In the genomic region with DNA sequence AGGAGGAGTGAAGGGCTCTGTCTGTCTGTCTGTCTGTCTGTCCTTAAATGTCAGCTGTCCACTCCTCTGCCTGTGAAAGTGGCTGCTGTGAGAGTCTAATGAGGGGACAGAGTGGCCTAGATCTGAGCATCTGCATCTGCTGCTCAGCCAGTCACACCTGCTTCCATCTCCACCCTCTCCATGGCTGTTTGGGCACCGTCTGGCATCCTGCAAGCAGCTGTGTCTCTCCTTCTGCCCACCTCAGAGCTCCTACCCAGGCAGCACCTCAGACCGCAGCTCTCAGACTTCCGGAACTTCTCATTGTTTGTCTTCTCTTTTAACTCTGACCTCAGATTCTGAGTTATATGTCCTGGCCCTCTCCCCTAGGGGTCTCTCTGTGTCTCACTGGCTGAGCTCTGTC, we compare ENCODE assay signal across 14 mouse cellular contexts.
DNase-seq lines count a peak whose midpoint lies in the region; ATAC-seq and TF ChIP-seq lines count a peak whose summit lies in the region.
"Had no signal": no experiment of that assay in that cellular context is flagged by ENCODE, and none has a peak within 500 bp of the region (broad histone marks: within the 10 kb centered on the region; RNA-seq: fewer than 3 reads in every experiment).

No protein-coding gene starts in this region.

- no peak overlapping the region for H3K4me3 ChIP-seq in heart, embryonic 13.5 days
- H3K4me3 ChIP-seq in forebrain, embryonic 14.5 days (ENCODE audit: low read depth, low read length) = no peak overlapping the region
- H3K4me3 ChIP-seq in myocyte = no peak overlapping the region
- no peak overlapping the region for H3K4me3 ChIP-seq in kidney, embryonic 14.5 days (ENCODE audit: low read length)
- H3K4me3 ChIP-seq: hindbrain, embryonic 15.5 days; neural tube, embryonic 15.5 days had no signal

- ATAC-seq in heart, embryonic 13.5 days (ENCODE audit: extremely low read depth, insufficient number of reproducible peaks, low FRiP score, low TSS enrichment) = no peak
- no peak for ATAC-seq in forebrain, embryonic 14.5 days
- no peak for ATAC-seq in kidney, embryonic 14.5 days (ENCODE audit: low FRiP score, low TSS enrichment)

- H3ac ChIP-seq in myocyte (ENCODE audit: control insufficient read depth, insufficient read length) = no peak overlapping the region

- no peak for TF ChIP-seq POLR2A in myocyte (IDR thresholded peaks at IDR 0.05; ENCODE audit: insufficient read length, low read depth)

- 58% methylated on average over 3 of the region's 3 CpGs for WGBS in heart, embryonic 13.5 days
- 54% methylated on average over 3 of the region's 3 CpGs for WGBS in forebrain, embryonic 14.5 days
- 48% methylated on average over 3 of the region's 3 CpGs for WGBS in kidney, embryonic 14.5 days

- DNase-seq in heart, adult 9 months (ENCODE audit: low spot score in 2 of 2) = no peak
- DNase-seq in CD4-positive helper T cell, adult 2 months (ENCODE audit: low read depth, low spot score) = peak; percentile 13
- DNase-seq in forebrain, embryonic 14.5 days (ENCODE audit: low spot score) = peak; percentile 32
- DNase-seq in layer of hippocampus, postnatal 36 days = no peak
- DNase-seq in adipocyte (ENCODE audit: low spot score) = no peak
- DNase-seq: gastrocnemius, postnatal 14 days; layer of hippocampus, adult 9-11 months; lung, adult 2 months; spleen, adult 18-20 months had no signal

- peaks cover 18% of the 10 kb centered on the region for H3K27me3 ChIP-seq in heart, embryonic 13.5 days (replicated peaks)
- H3K27me3 ChIP-seq in forebrain, embryonic 14.5 days (replicated peaks; ENCODE audit: control insufficient read depth, insufficient read depth, low read length) = no peaks in the 10 kb centered on the region
- peaks cover under 1% of the 10 kb centered on the region for H3K27me3 ChIP-seq in myocyte (ENCODE audit: control insufficient read depth, insufficient read depth, insufficient read length)
- H3K27me3 ChIP-seq in kidney, embryonic 14.5 days (ENCODE audit: control insufficient read depth, insufficient read depth, low read length) = peaks cover 33% of the 10 kb centered on the region
- H3K27me3 ChIP-seq: hindbrain, embryonic 15.5 days had no signal

- peak overlapping the region; percentile 54 for H3K27ac ChIP-seq in heart, embryonic 13.5 days (replicated peaks)
- H3K27ac ChIP-seq in forebrain, embryonic 14.5 days (ENCODE audit: low read depth, low read length) = peak overlapping the region; percentile 88
- no peak overlapping the region for H3K27ac ChIP-seq in kidney, embryonic 14.5 days (ENCODE audit: low read depth, low read length)
- H3K27ac ChIP-seq: neural tube, embryonic 15.5 days had no signal

- H3K79me2 ChIP-seq in myocyte (ENCODE audit: control insufficient read depth, insufficient read depth) = no peaks in the 10 kb centered on the region

- H3K9me3 ChIP-seq in heart, embryonic 13.5 days = no peaks in the 10 kb centered on the region
- no peaks in the 10 kb centered on the region for H3K9me3 ChIP-seq in forebrain, embryonic 14.5 days (replicated peaks; ENCODE audit: control insufficient read depth, low read length)
- no peaks in the 10 kb centered on the region for H3K9me3 ChIP-seq in kidney, embryonic 14.5 days (ENCODE audit: control insufficient read depth, low read length)
- H3K9me3 ChIP-seq: hindbrain, embryonic 15.5 days; neural tube, embryonic 15.5 days had no signal

- no peak overlapping the region for H3K4me2 ChIP-seq in heart, embryonic 13.5 days
- no peak overlapping the region for H3K4me2 ChIP-seq in forebrain, embryonic 14.5 days (ENCODE audit: low read length)
- H3K4me2 ChIP-seq in myocyte (ENCODE audit: low read depth) = no peak overlapping the region
- H3K4me2 ChIP-seq in kidney, embryonic 14.5 days (replicated peaks; ENCODE audit: low read depth, low read length) = no peak overlapping the region

- no peak overlapping the region for H3K9ac ChIP-seq in heart, embryonic 13.5 days
- H3K9ac ChIP-seq in forebrain, embryonic 14.5 days (ENCODE audit: low read length) = no peak overlapping the region
- H3K9ac ChIP-seq in kidney, embryonic 14.5 days (ENCODE audit: low read depth, low read length) = no peak overlapping the region
- H3K9ac ChIP-seq: hindbrain, embryonic 15.5 days; neural tube, embryonic 15.5 days had no signal

- no peaks in the 10 kb centered on the region for H3K36me3 ChIP-seq in heart, embryonic 13.5 days
- no peaks in the 10 kb centered on the region for H3K36me3 ChIP-seq in forebrain, embryonic 14.5 days (ENCODE audit: control insufficient read depth, insufficient read depth, low read length)
- no peaks in the 10 kb centered on the region for H3K36me3 ChIP-seq in myocyte (ENCODE audit: control insufficient read depth, insufficient read depth)
- H3K36me3 ChIP-seq in kidney, embryonic 14.5 days (ENCODE audit: control insufficient read depth, insufficient read depth, low read length) = no peaks in the 10 kb centered on the region
- H3K36me3 ChIP-seq: hindbrain, embryonic 15.5 days; neural tube, embryonic 15.5 days had no signal

- H3K4me1 ChIP-seq in heart, embryonic 13.5 days = peaks cover 31% of the 10 kb centered on the region
- H3K4me1 ChIP-seq in forebrain, embryonic 14.5 days (ENCODE audit: control insufficient read depth, insufficient read depth, low read length) = peaks cover 39% of the 10 kb centered on the region
- H3K4me1 ChIP-seq in kidney, embryonic 14.5 days (ENCODE audit: control insufficient read depth, insufficient read depth, low read length) = peaks cover 28% of the 10 kb centered on the region

TF ChIP-seq in myocyte, 11 proteins besides CTCF, POLR2A, EP300 and RAD21:
- TF ChIP-seq TCF3 (IDR thresholded peaks at IDR 0.05; ENCODE audit: insufficient read length, low read depth) (peak; percentile 43), MYOD1 (IDR thresholded peaks at IDR 0.05; ENCODE audit: control insufficient read depth in 1 of 3, insufficient read length in 2 of 3, low read depth in 2 of 3) (peak in 2 of 3 experiments; percentile 73 to 89), USF1 (IDR thresholded peaks at IDR 0.05; ENCODE audit: low read depth) (no peak), POLR2AphosphoS2 (IDR thresholded peaks at IDR 0.05; ENCODE audit: insufficient read length, low read depth) (no peak), MAX (IDR thresholded peaks at IDR 0.05; ENCODE audit: low read depth) (no peak), TCF12 (IDR thresholded peaks at IDR 0.05; ENCODE audit: insufficient read depth, poor library complexity, severe bottlenecking) (no peak), CEBPB (IDR thresholded peaks at IDR 0.05; ENCODE audit: insufficient read depth, poor library complexity, severe bottlenecking) (no peak), SRF (IDR thresholded peaks at IDR 0.05; ENCODE audit: control insufficient read depth, insufficient read length, low read depth) (no peak), E2F4 (IDR thresholded peaks at IDR 0.05; ENCODE audit: insufficient read depth) (no peak), REST (IDR thresholded peaks at IDR 0.05; ENCODE audit: insufficient read depth, insufficient read length) (no peak), MYOG (IDR thresholded peaks at IDR 0.05; ENCODE audit: control insufficient read depth in 1 of 3, insufficient read depth in 1 of 3, insufficient read length in 2 of 3, low read depth in 2 of 3) (peak in 2 of 3 experiments; percentile 89 to 90)

Comparison
In these comparisons a context has a peak if more than half of its experiments do, and no peak if none do; other contexts are left out.
1. DNase-seq: peak in CD4-positive helper T cell, adult 2 months (single experiment) and forebrain, embryonic 14.5 days (single experiment); none in heart, adult 9 months (0 of 2), layer of hippocampus, postnatal 36 days (0 of 2) and adipocyte (single experiment).